Mouse (Mus musculus) myocyte (in vitro differentiated cells): ENCODE measurements around the gene Xcl1.

Experiments
- MYOD1 ChIP-seq, 3 experiments: IDR thresholded peaks; one replicate each; pipeline ENCODE4 v1.6.1; 2011; ENCODE audit warnings: control low read depth in 2 of 3, low read depth in 2 of 3, mild to moderate bottlenecking in 2 of 3, moderate library complexity in 1 of 3; ENCODE audit not compliant: insufficient read length in 2 of 3, control insufficient read depth in 1 of 3
- POLR2A ChIP-seq: IDR thresholded peaks from one replicate; pipeline ENCODE4 v1.6.1; 2011; ENCODE audit warnings: low read depth, mild to moderate bottlenecking, control low read depth, moderate library complexity; ENCODE audit not compliant: insufficient read length
- POLR2AphosphoS2 ChIP-seq: IDR thresholded peaks from one replicate; pipeline ENCODE4 v1.6.1; 2011; ENCODE audit warnings: low read depth, control low read depth; ENCODE audit not compliant: insufficient read length
- REST ChIP-seq: IDR thresholded peaks from one replicate; pipeline ENCODE4 v1.6.1; 2011; ENCODE audit warnings: mild to moderate bottlenecking, control low read depth, moderate library complexity; ENCODE audit not compliant: insufficient read depth, insufficient read length
- SRF ChIP-seq: IDR thresholded peaks from one replicate; pipeline ENCODE4 v1.6.1; 2011; ENCODE audit warnings: low read depth; ENCODE audit not compliant: control insufficient read depth, insufficient read length

- TF ChIP-seq MYOD1 (IDR thresholded peaks at IDR 0.05; ENCODE audit: control insufficient read depth in 1 of 3, insufficient read length in 2 of 3, low read depth in 2 of 3): no peak
- no peak for TF ChIP-seq POLR2A
- no peak for TF ChIP-seq SRF
- no peak for TF ChIP-seq POLR2AphosphoS2
- no peak for TF ChIP-seq REST
These were observed 39.9 kb upstream of the Xcl1 start for GRCm38 (mm10) chr1:164975276-164975675.
